Mouse (Mus musculus) retina, postnatal 1 day (tissue): ENCODE data around the gene Cacna2d3.

ENCODE experiments used
- DNase-seq: peaks from one replicate; pipeline ENCODE4 v3.0.0-alpha.2; 2012

Cacna2d3 gene

DNA sequence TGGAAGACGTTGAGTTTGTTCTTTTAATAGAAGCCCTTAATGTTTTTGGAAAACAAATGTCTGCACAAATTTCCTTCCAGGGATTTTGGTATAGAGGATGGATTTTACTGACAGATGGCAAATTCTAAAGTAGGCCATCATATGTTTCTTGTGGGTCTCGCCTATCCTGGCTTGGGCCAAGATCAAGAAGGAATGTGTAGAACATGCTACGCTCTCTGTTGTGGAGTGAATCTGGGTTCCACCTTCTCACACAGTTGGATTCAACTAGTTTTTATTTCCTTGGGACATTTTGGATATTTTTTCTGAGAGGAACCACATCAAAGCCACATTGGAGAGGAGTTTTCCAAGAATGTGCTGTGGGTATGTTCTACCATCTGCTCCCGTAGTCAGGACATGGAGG, 835.0 kb downstream of the Cacna2d3 start:
- no peak for DNase-seq

DNA sequence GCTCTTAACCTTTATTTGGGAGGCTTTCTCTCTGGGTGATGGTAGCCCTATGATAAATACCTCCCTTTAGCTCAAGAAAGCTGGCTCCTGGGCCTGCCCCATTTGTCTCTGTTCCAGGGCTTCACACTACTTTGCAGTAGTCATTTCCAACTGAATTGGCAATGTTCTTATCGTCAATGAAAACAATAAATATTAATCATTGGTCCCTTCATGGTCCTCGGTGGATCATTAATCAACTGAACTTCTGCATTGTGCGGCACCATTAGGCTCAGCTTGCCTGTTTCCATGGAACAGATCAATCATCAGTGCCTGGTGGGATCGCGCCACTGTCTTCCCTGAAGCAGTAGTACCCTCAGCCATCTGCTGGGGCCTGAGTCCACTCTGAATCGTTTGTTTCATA, 850.7 kb downstream of the Cacna2d3 start:
- DNase-seq = no peak

DNA sequence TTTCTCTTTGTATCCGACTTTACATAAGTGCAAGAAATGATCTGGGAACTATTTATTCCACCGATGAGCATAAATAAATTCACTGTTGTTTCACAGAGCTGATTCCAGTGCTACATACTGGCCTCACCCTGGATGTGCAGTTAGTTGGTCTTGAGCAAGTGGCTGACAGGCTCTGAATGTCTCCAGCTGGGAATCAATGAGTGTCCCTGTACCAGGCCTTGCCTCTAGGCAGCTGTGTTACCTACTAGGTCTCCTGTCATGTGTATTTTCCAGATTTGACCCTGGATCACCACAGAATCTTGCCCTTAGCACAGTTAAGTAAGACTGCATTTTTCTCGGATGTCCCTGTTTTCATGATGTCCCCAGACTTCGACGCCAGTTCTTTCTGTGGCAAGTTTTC, 851.3 kb downstream of the Cacna2d3 start:
- DNase-seq = no peak

DNA sequence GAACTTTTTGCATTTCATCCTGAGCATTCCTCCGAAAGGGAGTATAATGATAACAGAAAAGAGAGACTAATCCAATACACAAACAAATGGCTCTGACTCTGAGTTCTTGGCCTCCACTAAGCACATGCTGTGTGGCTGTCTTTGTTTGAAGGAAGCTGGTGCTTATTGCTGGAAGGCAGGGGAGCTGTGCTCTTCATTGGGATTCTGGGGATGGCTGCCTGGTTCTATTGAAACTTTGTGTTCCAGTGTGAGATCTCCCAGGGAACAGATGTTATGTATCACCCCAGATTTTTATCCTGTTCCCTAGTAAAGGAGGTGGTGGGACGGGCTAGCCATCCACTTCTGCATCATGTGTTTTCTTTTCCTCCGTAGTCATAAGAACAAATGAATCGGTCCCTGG, 856.7 kb downstream of the Cacna2d3 start:
- DNase-seq = no peak

DNA sequence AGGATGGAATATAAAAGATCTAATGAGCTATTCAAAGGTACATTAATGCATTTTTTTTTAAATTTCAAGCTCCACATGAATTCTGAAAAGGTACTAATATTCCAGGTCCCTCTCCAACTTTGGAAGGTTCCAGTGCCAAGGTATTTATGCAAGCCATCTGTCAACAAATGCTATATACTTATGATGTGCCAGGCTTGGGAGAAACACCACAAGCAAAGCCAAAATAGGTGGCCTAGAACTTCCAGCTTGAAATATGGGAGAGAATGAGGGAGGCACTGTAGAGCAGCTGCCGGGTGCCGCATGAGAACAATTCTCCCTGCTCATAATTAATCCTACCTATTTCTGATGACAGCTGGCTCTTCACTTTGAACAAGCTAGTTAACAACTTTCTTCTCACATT, 860.5 kb downstream of the Cacna2d3 start:
- DNase-seq = no peak
